Mouse (Mus musculus): ENCODE measurements around the gene Epb41l2.

The Epb41l2 gene

GRCm38 (mm10) chr10:25359208-25359958 lies at the start of gene Epb41l2:
Gene Epb41l2, plus strand, starts transcription at chr10:25359798.
- peak; percentile 90 for DNase-seq

GRCm38 (mm10) chr10:25309996-25310395 lies 49.6 kb upstream of the Epb41l2 start:
- DNase-seq, result no peak

GRCm38 (mm10) chr10:25310736-25311135 lies 48.9 kb upstream of the Epb41l2 start:
- DNase-seq, result no peak

GRCm38 (mm10) chr10:25311554-25312212 lies 47.9 kb upstream of the Epb41l2 start:
- no peak for DNase-seq

- DNase-seq, result no peak
Measured at GRCm38 (mm10) chr10:25313856-25314584, 45.6 kb upstream of the Epb41l2 start.

GRCm38 (mm10) chr10:25317665-25318064 lies 41.9 kb upstream of the Epb41l2 start:
- no peak for DNase-seq

- no peak for DNase-seq
Measured at GRCm38 (mm10) chr10:25318405-25318804, 41.2 kb upstream of the Epb41l2 start.

- no peak for DNase-seq
Measured at GRCm38 (mm10) chr10:25319531-25319930, 40.1 kb upstream of the Epb41l2 start.

- DNase-seq, result no peak
Measured at GRCm38 (mm10) chr10:25321198-25321597, 38.4 kb upstream of the Epb41l2 start.

GRCm38 (mm10) chr10:25325690-25326089 lies 33.9 kb upstream of the Epb41l2 start:
- no peak for DNase-seq

GRCm38 (mm10) chr10:25327511-25327910 lies 32.1 kb upstream of the Epb41l2 start:
- no peak for DNase-seq

GRCm38 (mm10) chr10:25330094-25330493 lies 29.5 kb upstream of the Epb41l2 start:
- no peak for DNase-seq

GRCm38 (mm10) chr10:25331321-25332049 lies 28.1 kb upstream of the Epb41l2 start:
- no peak for DNase-seq

- no peak for DNase-seq
Measured at GRCm38 (mm10) chr10:25333390-25334079, 26.1 kb upstream of the Epb41l2 start.

- no peak for DNase-seq
Measured at GRCm38 (mm10) chr10:25340675-25341074, 18.9 kb upstream of the Epb41l2 start.

GRCm38 (mm10) chr10:25342801-25343200 lies 16.8 kb upstream of the Epb41l2 start:
- DNase-seq, result no peak

- DNase-seq, result no peak
Measured at GRCm38 (mm10) chr10:25353941-25354340, 5.7 kb upstream of the Epb41l2 start.

- no peak for DNase-seq
Measured at GRCm38 (mm10) chr10:25354390-25354789, 5.2 kb upstream of the Epb41l2 start.

GRCm38 (mm10) chr10:25359959-25360811 lies 587 bp downstream of the Epb41l2 start:
- peak; percentile 26 for DNase-seq

GRCm38 (mm10) chr10:25362235-25362634 lies 2.6 kb downstream of the Epb41l2 start:
- no peak for DNase-seq

GRCm38 (mm10) chr10:25365158-25365557 lies 5.6 kb downstream of the Epb41l2 start:
- no peak for DNase-seq
